Mouse (Mus musculus) G1E (cell line): ENCODE results near the gene Serpina1c. TPM values are rescaled to one million over a fixed set of nuclear protein-coding genes. Genes with fewer than 3 reads are reported as not detected.
"Not testable (repeated sequence)": the region's sequence is repeated elsewhere in the genome, so short reads cannot be mapped to it uniquely, and the experiment has no call there.

ENCODE experiments used
- ATAC-seq: 2 replicates; pipeline ENCODE4 v1.8.0; 2016; ENCODE audit warnings: mild to moderate bottlenecking; ENCODE audit not compliant: insufficient number of reproducible peaks, poor library complexity, low FRiP score, severe bottlenecking; ENCODE audit errors: extremely low read depth
- DNase-seq: peaks from one replicate; pipeline ENCODE4 v3.0.0; 2012; ENCODE audit warnings: low spot score
- H3K27me3 ChIP-seq: 2 replicates; pipeline ENCODE4 v1.6.1; 2012; ENCODE audit warnings: mild to moderate bottlenecking, low read length, inconsistent platforms; ENCODE audit not compliant: insufficient read depth
- H3K36me3 ChIP-seq: replicated peaks from 2 replicates; pipeline ENCODE3; 2012; ENCODE audit warnings: mild to moderate bottlenecking, inconsistent platforms
- H3K4me1 ChIP-seq: 2 replicates; pipeline ENCODE4 v1.6.1; 2012; ENCODE audit warnings: low read depth, low read length, inconsistent platforms, mixed read lengths; ENCODE audit not compliant: insufficient read depth
- H3K4me3 ChIP-seq: 2 replicates; pipeline ENCODE4 v1.5.1; 2012; ENCODE audit warnings: low read depth, mild to moderate bottlenecking, inconsistent platforms, low read length, moderate library complexity, mixed read lengths
- H3K9me3 ChIP-seq: replicated peaks from 2 replicates; pipeline ENCODE4 v1.6.1; 2012; ENCODE audit warnings: inconsistent platforms
- CTCF ChIP-seq: IDR thresholded peaks from 2 replicates; pipeline ENCODE4 v1.5.1; 2012; ENCODE audit warnings: low read depth, low read length, inconsistent platforms, mixed read lengths
- GATA1 ChIP-seq: IDR thresholded peaks from 2 replicates; pipeline ENCODE4 v1.6.1; 2012; ENCODE audit warnings: borderline replicate concordance, low read length, inconsistent platforms, mixed read lengths
- GATA2 ChIP-seq: IDR thresholded peaks from 2 replicates; pipeline ENCODE4 v1.6.1; 2012; ENCODE audit warnings: low read depth, low read length, inconsistent platforms, borderline replicate concordance
- POLR2AphosphoS5 ChIP-seq: IDR thresholded peaks from 2 replicates; pipeline ENCODE4 v1.6.1; 2012; ENCODE audit warnings: low read depth, low read length, inconsistent platforms; ENCODE audit not compliant: insufficient replicate concordance
- TAL1 ChIP-seq: conservative IDR thresholded peaks from 2 replicates; pipeline ENCODE4 v1.6.1; 2012; ENCODE audit warnings: low read depth, low read length, inconsistent platforms, mixed read lengths
- polyA plus RNA-seq: library from polyadenylated mRNA; stranded (reverse); fragments of >175 nt; gene quantifications from 2 replicates; pipeline ENCODE4 v1.2.3, GENCODE M21; 2012
- total RNA-seq, 2 experiments: library from RNA; stranded (forward) in 1 of 2; stranded (reverse) in 1 of 2; fragments of 200-1000 nt in 1 of 2; fragments of >200 nt in 1 of 2; fragmentation: Nextera tagmentation in 1 of 2; gene quantifications; 2 replicates each; pipeline ENCODE4 v1.2.3; 2014 to 2017

The Serpina1c gene
- total and polyA plus RNA-seq, 3 experiments: not detected

- no peak for ATAC-seq
- no peaks in the 10 kb centered on the region for H3K27me3 ChIP-seq
- H3K4me3 ChIP-seq: no peak overlapping the region
- DNase-seq: no peak
- TF ChIP-seq TAL1: no peak
- TF ChIP-seq GATA1: no peak
- no peak for TF ChIP-seq POLR2AphosphoS5
- TF ChIP-seq GATA2: no peak
- TF ChIP-seq CTCF: no peak
- no peaks in the 10 kb centered on the region for H3K36me3 ChIP-seq
- no peaks in the 10 kb centered on the region for H3K4me1 ChIP-seq
- peaks cover 33% of the 10 kb centered on the region for H3K9me3 ChIP-seq
These were observed 43.7 kb downstream of the Serpina1c start for GRCm38 (mm10) chr12:103860976-103861375.

- H3K4me3 ChIP-seq, ATAC-seq: not testable (repeated sequence)
- H3K9me3 ChIP-seq: peaks cover 32% of the 10 kb centered on the region
These were observed 44.1 kb downstream of the Serpina1c start for GRCm38 (mm10) chr12:103860571-103860970.

GRCm38 (mm10) chr12:103859584-103859983 lies 45.1 kb downstream of the Serpina1c start:
- not testable (repeated sequence) for ATAC-seq, DNase-seq, H3K27me3 ChIP-seq, H3K4me3 ChIP-seq, H3K36me3 ChIP-seq, H3K4me1 ChIP-seq
- H3K9me3 ChIP-seq: peaks cover 29% of the 10 kb centered on the region

More at GRCm38 (mm10) chr12:103860571-103860970, 44.1 kb downstream of the Serpina1c start:
- H3K36me3 ChIP-seq, DNase-seq, H3K27me3 ChIP-seq, H3K4me1 ChIP-seq: not testable (repeated sequence)

- not testable (repeated sequence) for ATAC-seq, H3K4me1 ChIP-seq, H3K4me3 ChIP-seq, DNase-seq, H3K27me3 ChIP-seq, H3K36me3 ChIP-seq
- H3K9me3 ChIP-seq: peaks cover 18% of the 10 kb centered on the region
These were observed 51.7 kb downstream of the Serpina1c start for GRCm38 (mm10) chr12:103853032-103853431.

Other genes starting within 250 kb of the Serpina1c start
- not detected in 2 replicates for gene Serpina6, start 247.7 kb downstream of the Serpina1c start, total RNA-seq (2014; fragmentation: Nextera tagmentation)
- gene Serpina6, start 247.7 kb downstream of the Serpina1c start, total RNA-seq (2017): not detected in 2 replicates
- not detected in 2 replicates for gene Serpina6, start 247.7 kb downstream of the Serpina1c start, polyA plus RNA-seq
- gene Serpina16, start 228.7 kb downstream of the Serpina1c start, total RNA-seq (2014; fragmentation: Nextera tagmentation): not detected in 2 replicates
- not detected in 2 replicates for gene Serpina16, start 228.7 kb downstream of the Serpina1c start, total RNA-seq (2017)
- gene Serpina16, start 228.7 kb downstream of the Serpina1c start, polyA plus RNA-seq: not detected in 2 replicates
- gene Serpina1f, start 209.4 kb downstream of the Serpina1c start, total RNA-seq (2014; fragmentation: Nextera tagmentation): not detected in 2 replicates
- 0.06 and 0.27 TPM in 2 replicates for gene Serpina1f, start 209.4 kb downstream of the Serpina1c start, total RNA-seq (2017)
- gene Serpina1f, start 209.4 kb downstream of the Serpina1c start, polyA plus RNA-seq: not detected in 2 replicates
- not detected in 2 replicates for gene Serpina1d, start 131.3 kb downstream of the Serpina1c start, total RNA-seq (2014; fragmentation: Nextera tagmentation)
- gene Serpina1d, start 131.3 kb downstream of the Serpina1c start, total RNA-seq (2017): not detected in 2 replicates
- gene Serpina1d, start 131.3 kb downstream of the Serpina1c start, polyA plus RNA-seq: not detected in 2 replicates
- not detected in 2 replicates for gene Serpina1b, start 74.5 kb downstream of the Serpina1c start, total RNA-seq (2014; fragmentation: Nextera tagmentation)
- gene Serpina1b, start 74.5 kb downstream of the Serpina1c start, total RNA-seq (2017): 0.16 TPM in 1 of 2 replicates, not detected in the other
- gene Serpina1b, start 74.5 kb downstream of the Serpina1c start, polyA plus RNA-seq: not detected in 2 replicates
- gene Serpina1a, start 41.3 kb downstream of the Serpina1c start, total RNA-seq (2014; fragmentation: Nextera tagmentation): not detected in 2 replicates
- gene Serpina1a, start 41.3 kb downstream of the Serpina1c start, total RNA-seq (2017): 0.22 TPM in 1 of 2 replicates, not detected in the other
- not detected in 2 replicates for gene Serpina1a, start 41.3 kb downstream of the Serpina1c start, polyA plus RNA-seq
- gene Serpina1e, start 54.1 kb upstream of the Serpina1c start, total RNA-seq (2014; fragmentation: Nextera tagmentation): not detected in 2 replicates
- gene Serpina1e, start 54.1 kb upstream of the Serpina1c start, total RNA-seq (2017): 0.12 TPM in 1 of 2 replicates, not detected in the other
- not detected in 2 replicates for gene Serpina1e, start 54.1 kb upstream of the Serpina1c start, polyA plus RNA-seq
- gene Serpina11, start 85.1 kb upstream of the Serpina1c start, total RNA-seq (2014; fragmentation: Nextera tagmentation): not detected in 2 replicates
- gene Serpina11, start 85.1 kb upstream of the Serpina1c start, total RNA-seq (2017): not detected in 2 replicates
- gene Serpina11, start 85.1 kb upstream of the Serpina1c start, polyA plus RNA-seq: not detected in 2 replicates
- gene Serpina9, start 108.9 kb upstream of the Serpina1c start, total RNA-seq (2014; fragmentation: Nextera tagmentation): not detected in 2 replicates
- 0.38 TPM in 1 of 2 replicates, not detected in the other for gene Serpina9, start 108.9 kb upstream of the Serpina1c start, total RNA-seq (2017)
- not detected in 2 replicates for gene Serpina9, start 108.9 kb upstream of the Serpina1c start, polyA plus RNA-seq
- gene Serpina12, start 139.6 kb upstream of the Serpina1c start, total RNA-seq (2014; fragmentation: Nextera tagmentation): not detected in 2 replicates
- gene Serpina12, start 139.6 kb upstream of the Serpina1c start, total RNA-seq (2017): 0.05 and 0.06 TPM in 2 replicates
- gene Serpina12, start 139.6 kb upstream of the Serpina1c start, polyA plus RNA-seq: not detected in 2 replicates
- gene Serpina5, start 196.2 kb upstream of the Serpina1c start, total RNA-seq (2014; fragmentation: Nextera tagmentation): not detected in 2 replicates
- not detected in 2 replicates for gene Serpina5, start 196.2 kb upstream of the Serpina1c start, total RNA-seq (2017)
- not detected in 2 replicates for gene Serpina5, start 196.2 kb upstream of the Serpina1c start, polyA plus RNA-seq
- not detected in 2 replicates for gene Serpina3a, start 207.8 kb upstream of the Serpina1c start, total RNA-seq (2014; fragmentation: Nextera tagmentation)
- gene Serpina3a, start 207.8 kb upstream of the Serpina1c start, total RNA-seq (2017): 0.16 TPM in 1 of 2 replicates, not detected in the other
- not detected in 2 replicates for gene Serpina3a, start 207.8 kb upstream of the Serpina1c start, polyA plus RNA-seq
- not detected in 2 replicates for gene Serpina3b, start 223.1 kb upstream of the Serpina1c start, total RNA-seq (2014; fragmentation: Nextera tagmentation)
- gene Serpina3b, start 223.1 kb upstream of the Serpina1c start, total RNA-seq (2017): 0.22 TPM in 1 of 2 replicates, not detected in the other
- gene Serpina3b, start 223.1 kb upstream of the Serpina1c start, polyA plus RNA-seq: not detected in 2 replicates
- not detected in 2 replicates for gene Serpina3c, start 249.0 kb upstream of the Serpina1c start, total RNA-seq (2014; fragmentation: Nextera tagmentation)
- 0.05 and 0.06 TPM in 2 replicates for gene Serpina3c, start 249.0 kb upstream of the Serpina1c start, total RNA-seq (2017)
- not detected in 2 replicates for gene Serpina3c, start 249.0 kb upstream of the Serpina1c start, polyA plus RNA-seq